Mouse (Mus musculus) urinary bladder, postnatal 25 days (tissue): Measurements from ENCODE around the gene Tex36.

Experiments
- DNase-seq: peaks from one replicate; pipeline ENCODE4 v3.0.0; 2022; ENCODE audit warnings: low spot score

Tex36 gene

DNA sequence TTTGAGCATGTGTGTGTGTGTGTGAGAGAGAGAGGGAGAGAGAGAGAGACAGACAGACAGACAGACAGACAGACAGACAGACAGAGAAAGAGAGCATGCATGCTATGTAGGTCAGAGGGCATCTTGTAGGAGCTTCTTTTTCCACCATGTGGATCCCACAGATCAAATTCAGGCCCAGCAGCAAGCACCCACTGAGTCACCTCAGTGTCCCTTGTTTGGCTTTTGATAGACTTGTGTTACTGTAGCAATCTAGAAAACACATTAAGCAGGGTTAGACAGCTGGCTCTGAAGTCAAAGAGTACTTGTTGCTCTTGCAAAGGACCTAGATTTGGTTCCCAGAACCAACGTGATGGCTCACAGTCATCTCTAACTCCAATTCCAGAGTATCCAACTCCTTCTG lies 10.2 kb downstream of the Tex36 start:
- no peak for DNase-seq

DNA sequence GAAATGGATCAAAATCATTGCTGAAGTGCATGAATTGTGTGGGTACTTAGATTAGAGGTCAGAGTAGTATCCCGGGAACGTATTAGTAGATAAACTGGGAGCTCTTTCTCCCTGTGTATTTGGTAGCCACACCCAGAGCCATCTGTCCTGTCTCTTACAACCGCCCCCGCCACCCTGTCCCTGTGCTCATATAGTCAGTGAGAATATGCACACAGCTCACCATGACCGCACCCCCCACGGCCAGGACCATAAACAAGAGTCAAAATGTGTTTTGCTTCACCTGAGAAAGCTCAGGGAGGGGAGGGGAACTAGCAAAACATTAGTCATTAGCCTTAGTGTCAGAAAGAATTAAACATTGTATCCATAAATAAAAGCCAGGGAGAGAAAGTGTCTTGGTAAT lies 18.7 kb downstream of the Tex36 start:
- no peak for DNase-seq

DNA sequence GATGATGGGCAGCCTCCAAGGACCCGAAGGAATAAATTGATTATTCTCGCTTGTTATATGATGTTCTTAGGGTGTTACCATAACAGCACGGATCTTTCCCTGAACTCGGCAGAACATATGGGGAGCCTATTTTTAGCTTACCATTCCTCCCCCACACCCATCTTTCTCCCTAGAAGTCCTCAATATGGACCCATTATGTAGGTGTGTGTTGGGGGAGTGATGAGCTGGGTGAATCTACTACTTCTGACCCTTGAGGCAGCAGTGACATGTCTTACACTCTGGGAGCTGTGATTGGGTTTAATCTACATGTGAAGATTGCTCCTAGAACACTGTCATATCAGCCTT lies 21.7 kb downstream of the Tex36 start:
- no peak for DNase-seq

DNA sequence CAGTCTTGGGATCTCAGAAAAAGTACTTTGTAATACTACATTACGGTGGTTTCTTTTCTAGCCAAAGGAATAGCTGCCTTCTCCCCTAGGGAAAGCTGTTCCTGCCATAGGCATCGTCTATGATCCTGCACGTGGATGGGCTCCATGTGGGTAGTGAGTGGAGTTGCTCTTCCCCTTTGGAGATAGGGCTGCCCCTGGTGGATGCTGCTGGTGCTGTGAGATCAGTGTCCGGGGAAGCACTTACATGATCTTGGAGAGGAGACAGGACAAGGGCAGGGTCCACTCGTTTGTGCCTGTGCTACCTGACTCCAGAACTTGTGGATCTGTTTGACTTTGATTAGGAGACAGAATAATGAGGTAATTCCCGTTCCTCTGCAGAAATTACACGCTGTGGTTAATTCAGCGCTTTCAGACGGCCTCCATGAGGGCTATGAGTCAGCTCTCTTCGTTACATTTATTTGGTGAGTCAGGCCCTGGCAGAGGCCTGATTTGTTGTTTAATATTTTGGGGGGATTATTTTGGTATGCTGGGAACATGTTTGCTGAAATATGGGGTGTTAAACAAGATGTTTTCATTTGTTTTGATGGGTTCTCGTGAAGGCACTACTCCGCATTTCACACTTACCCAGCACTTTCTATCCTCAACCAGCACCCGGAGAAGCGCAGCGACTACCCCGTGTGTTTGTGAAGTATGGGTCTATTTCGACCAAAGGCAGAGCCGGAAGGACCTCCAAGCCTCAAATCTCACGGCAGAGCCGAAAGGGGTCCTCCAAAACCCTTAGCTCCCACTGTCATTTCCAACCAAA lies 22.3 kb downstream of the Tex36 start:
- no peak for DNase-seq

DNA sequence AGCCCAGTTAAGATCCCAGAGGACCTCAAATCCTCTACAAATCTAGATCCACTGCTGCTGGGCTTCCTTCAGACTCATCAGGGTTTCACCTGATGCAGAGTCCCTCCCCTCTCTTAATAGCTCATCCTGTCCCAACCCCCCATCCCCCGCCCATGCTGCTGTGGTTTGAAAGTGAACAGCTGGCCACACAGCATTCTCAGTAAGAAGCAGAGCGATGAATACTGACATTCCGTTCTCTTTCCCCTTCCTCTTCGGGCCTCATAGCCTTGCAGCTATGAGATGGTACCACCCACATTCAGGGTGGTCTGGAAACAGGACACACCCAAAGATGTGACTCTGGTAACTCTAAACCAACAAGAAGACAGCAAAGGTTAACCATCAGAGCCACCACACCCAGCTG lies 25.1 kb downstream of the Tex36 start:
- DNase-seq, result no peak

DNA sequence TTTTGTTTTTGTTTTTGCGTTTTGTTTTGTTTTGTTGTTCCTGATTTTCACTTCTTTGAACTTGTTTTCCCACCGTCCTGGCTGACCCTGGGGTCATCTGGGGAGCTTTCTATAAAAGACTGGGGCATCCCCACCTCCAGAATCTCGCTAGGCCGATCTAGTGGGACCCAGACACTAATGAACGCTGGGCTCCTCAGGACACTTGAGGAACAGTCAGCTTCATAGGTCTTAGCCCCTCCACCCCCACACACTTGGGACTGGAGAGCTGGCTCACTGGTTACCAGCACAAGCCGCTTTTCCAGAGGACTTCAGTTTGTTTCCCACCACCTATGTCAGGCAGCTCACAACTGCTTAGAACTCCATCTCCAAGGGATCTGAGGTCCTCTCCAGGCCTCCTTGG lies 25.7 kb downstream of the Tex36 start:
- DNase-seq, result no peak

DNA sequence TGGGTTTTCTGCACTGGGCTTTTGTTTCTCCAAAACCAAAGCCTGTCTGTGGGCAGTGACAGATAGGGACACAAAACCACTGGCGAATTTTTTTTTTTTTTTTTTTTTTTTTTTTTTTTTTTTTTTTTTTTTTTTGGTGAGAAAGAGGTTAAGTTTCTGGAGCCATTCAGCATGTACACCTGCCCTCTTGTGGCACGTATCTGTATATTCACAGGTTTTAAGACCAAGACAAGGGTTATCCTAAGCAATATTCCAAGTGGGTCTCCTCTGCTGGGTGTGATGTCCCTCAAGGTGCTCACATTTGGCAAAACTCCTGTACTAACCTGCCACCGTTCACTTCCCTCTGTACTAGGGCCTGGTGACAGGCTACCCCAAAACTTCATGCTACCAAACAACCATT lies 30.0 kb downstream of the Tex36 start:
- no peak for DNase-seq

DNA sequence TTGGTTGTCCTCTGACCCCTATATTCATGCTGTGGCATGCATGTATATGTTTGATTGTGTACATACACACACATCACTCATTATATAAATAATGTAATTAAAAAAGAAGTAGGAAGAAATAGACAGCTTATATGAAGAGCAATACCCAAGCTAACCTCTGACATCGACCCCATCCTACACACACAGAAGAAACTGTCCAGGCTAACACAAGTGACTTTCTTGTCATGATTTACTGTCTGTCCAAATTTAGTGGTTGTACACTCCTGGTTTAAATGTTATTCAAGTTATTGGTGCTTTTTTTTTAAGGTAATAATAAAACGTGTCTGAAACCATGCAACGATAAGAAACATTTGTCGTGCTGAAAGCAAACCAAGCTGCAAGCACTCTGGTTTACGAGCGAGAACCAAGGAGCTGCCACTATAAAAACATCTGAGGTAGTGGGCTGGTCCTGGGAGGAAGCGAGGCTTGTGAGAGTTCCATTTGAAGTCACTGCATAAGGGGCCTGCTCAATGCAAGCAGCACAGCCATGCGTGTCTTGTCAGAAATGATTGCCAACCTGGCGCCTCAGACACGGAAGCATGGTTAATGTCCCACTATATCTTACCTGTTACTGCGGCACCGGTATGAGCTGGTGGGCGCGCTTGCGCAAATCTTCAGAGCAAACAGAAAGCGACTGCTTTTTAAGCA lies 32.6 kb downstream of the Tex36 start:
- no peak for DNase-seq

DNA sequence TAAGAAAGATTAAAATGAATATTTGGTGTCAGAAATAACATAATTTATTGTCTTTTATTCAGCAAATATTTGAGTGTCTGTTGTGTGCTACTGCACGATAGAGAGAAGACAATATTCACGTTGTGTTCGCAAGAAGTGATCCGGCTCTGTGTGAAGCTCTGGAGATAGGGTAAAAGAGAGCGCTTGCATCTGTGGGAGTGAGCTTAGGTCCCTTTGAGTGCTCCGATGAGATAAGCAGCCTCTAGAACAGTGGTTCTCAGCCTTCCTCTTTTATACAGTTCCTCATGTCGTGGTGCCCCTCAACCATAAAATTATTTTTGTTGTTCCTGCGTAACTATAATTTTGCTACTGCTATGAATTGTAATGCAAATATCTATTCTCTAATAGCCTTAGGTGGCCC lies 37.4 kb downstream of the Tex36 start:
- DNase-seq, result no peak

DNA sequence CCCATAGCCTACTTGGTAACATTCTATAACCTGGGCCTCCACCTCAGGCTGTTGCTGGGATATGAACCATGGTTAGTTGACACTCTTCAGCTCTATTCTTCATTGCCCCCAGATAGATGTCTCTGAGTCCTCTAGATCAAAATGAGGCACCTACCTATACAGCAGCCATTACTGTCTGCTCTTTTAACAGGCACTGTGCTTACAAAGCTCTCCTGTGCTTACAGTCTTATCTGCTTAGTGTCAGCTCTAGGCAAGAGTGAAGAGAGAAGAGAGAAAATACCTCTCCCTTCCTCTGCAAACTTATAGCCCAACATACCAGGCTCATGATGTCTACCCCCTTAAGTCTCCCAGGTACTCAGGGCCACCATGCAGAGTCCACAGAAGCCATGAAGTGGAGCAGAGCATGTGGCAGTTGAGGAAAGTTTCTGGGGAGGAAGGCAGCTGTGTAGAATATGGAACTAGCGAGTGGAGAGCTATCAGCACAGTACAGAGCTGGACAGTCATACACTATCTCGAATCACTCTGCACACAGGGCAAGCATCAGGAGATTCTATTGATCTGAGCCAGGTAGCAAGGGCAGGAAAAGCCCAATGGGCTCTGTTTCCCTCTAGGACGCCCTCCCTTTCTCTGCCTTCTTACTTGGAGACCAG lies 38.7 kb downstream of the Tex36 start:
- DNase-seq, result no peak

DNA sequence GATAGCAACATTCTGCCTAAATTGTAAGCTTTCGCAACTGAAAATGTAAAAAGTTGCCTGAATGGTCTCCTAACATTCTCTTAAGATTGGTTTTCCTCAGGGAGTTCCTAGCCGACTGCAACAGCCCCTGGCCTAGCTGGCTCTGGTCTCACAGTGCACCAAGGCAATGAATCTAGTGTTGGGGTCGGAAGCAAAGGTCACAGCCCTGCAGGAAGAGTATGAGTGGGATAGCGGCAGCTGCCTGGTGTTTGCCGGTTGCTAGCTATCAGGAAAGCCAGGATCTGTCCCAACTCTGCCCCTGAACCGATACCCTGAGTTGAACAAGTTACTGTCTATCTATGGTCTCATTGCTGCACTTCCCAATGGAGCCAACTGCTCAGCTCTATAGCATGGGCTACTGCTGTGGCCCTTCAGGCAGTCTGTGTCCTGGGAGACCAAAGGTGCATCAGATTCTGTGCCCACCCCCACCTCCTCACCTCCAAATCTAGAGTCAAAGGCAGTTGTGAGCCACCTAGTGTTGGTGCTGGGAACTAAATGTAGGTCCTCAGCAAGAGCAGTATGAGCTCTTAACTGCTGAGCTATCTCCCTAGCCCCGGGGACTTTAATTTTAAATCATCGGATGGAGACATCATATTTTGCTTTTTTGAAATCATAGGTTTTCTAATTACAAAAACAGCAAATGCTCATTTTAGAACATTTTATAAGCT lies 46.0 kb downstream of the Tex36 start:
- no peak for DNase-seq

DNA sequence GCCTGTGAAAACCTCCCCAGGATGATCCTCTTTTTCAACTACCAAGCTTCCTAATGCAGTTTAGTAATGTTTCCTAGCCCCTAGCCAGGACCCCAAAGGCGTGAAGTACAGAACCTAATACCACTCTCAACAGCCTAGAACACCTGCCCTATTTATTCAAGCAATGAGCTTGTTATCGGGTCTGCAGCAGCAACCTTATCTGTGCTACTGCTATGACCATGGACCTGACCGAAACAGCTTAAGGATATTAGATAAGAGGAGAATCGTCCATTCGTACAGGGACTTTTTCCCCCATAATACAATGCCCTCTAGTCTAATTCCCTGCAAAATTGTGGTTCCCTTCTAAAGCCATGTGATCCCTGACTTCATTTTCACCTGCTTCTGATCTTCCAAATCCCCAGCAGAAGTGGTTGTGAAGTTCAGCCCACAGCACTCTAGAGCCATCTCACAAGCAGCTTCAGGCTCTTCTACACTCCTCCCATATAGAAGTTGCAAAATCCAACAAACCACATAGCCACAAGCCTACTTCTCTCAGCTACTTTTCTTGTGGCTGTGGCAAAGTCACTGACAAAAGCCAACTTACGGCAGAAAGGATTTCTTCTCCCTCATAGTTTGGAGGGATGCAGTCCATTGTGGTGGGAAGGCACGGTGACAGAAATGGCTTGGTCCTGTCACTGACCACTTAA lies 49.5 kb downstream of the Tex36 start:
- no peak for DNase-seq

DNA sequence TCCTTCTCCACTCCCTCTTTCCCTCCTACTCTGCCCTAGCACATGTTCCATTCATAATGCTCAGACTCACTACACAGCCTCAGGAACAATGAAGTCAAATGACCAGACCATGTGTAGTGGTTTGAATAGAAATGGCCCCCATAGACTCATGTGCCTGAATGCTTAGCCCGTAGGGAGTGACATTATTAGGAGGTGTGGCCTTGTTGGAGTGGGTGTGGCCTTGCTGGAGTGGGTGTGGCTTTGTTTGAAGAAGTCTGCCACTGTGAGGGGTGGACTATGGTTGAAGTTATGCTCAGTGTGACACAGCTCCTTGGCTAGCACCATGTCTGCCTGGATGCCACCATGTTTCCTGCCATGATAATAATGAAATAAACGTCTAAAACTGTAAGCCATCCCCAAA lies 51.0 kb downstream of the Tex36 start:
- no peak for DNase-seq

DNA sequence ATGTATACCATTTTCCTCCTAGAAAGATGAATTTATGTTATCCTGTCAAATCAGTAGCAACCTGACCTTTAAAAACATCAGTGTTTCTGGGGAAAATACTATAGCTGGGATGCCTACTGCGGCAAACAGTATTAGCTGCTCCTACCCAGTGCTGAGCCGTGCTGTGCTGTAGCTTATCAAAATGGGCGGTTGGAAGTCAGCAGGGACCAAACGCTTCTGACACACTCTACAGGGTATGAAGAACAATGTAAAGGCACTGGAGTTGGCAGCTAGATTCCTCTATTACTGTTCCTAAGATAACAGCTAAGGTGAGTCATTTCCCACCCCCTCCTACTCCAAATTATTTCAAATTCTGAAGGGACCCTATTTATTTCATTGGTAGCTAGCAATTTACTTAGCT lies 53.5 kb downstream of the Tex36 start:
- no peak for DNase-seq

DNA sequence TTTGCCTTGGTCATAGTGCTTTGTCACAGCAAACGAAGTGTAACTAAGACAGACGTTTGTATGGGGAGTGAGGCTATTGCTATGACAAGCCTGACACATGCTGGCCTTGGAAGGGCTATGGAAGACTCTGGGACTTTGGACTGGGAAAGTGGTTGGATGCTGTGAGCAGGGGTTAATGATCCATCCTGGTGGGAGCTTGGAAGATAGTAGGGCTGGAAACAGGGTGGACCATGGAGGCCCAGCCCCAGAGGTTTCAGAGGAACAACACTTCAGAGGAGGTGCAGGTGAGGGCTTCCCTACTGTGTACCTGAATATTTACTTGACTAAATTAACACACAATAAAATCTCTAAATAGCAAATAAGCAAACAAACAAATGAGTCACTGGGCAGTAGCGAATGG lies 56.3 kb downstream of the Tex36 start:
- DNase-seq, result no peak

DNA sequence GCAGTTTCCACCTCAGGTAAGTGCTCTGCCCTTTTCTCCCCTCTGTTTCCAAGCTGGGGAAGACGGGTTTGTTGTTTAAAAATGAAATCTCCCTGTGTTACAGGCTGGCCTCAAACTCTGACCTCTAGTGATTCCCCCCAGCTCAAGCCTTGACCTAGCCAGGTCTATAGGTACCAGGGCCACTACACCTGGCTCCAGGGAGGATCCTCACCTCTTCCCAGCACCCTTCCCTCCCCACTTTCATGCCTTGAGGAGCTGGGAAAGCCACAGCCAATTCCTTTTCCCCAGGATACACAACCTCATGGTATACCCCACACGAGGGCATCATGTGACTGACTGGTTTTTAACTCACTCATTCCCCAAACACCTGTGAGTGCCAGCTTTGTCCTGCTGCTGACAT lies 57.0 kb downstream of the Tex36 start:
- no peak for DNase-seq

DNA sequence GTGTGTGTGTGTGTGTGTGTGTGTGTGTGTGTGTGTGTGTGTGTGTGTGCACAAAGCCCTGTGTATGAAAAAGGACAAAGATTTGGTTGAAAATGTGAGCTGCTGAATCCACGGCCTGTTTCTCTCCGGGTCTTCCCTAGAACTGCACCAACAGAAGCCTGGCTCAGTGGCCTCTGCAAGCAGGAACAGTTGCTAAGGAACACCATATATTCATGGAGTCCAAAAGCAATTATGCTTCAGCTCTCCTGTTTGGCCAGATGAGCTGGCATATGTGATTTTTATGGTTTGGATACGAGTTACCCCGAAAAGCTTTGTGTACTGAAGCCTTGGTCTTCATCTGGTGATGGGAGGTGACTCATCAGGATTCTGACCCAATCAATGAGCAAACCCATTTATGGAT lies 58.8 kb downstream of the Tex36 start:
- no peak for DNase-seq

DNA sequence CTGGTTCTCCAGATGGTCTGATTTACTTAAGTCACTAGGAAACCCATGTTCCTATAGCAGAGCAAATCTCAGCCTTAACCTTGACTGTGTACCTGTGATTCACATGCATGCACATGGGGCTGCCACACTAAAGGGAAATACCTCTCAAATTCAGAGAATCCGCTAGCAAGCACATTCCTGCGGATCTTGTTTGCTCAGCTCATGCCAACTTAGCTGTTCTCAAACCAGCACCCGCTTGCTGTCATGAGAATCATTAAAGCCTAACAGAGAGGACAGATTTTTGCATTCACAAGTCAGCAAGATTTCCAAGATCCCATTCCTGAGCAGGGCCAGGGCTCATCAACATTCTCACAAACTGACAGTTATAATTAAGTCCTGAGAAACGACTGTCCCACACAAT lies 64.6 kb downstream of the Tex36 start:
- DNase-seq, result no peak
